ENCODE assay signal across 7 mouse cellular contexts in the genomic region with DNA sequence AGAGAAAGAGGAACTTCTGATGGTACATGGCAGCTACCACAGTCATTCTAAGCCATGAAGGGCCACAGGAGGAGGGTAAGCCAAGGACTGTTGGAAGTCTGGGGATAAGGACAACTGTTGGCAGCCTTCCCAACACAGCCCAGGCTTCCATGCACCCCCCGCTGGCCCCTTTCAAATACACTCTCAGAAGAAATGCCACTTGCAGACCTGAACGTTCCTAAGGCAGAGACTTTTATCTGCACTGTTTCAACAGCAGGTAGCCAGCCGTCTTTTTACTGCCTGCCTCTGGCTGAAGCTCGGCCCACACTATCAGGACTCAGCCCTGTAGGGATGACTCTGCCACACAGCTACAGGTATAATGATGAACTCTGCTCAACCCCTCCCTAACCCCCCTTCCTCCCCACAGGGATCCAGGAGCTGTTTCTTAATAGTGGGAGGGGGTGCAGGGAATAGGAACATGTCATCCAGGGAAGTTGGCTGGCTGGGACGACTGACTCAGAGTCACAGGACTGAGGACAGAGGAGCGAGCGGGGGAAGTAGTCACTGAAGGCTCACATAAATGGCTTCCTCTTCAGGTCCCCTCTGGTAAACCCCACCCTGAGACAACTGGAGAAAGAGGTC. TPM values are rescaled to one million over a fixed set of nuclear protein-coding genes. Genes with fewer than 3 reads are reported as not detected.
DNase-seq lines count a peak whose midpoint lies in the region; ATAC-seq and TF ChIP-seq lines count a peak whose summit lies in the region.

No protein-coding gene starts in this region.

- H3K27ac ChIP-seq in layer of hippocampus, adult 2 months: peak overlapping the region; percentile 76
- peak overlapping the region; percentile 40 for H3K27ac ChIP-seq in bone marrow, adult 2 months (ENCODE audit: control insufficient read depth, insufficient read depth, low read depth, low read length, poor library complexity)
- peak overlapping the region; percentile 80 for H3K27ac ChIP-seq in embryonic facial prominence, embryonic 14.5 days (replicated peaks; ENCODE audit: low read depth, low read length)
- H3K27ac ChIP-seq in intestine, postnatal 0 days (ENCODE audit: low read depth, low read length): peak overlapping the region; percentile 86

- DNase-seq in layer of hippocampus, adult 2 months (ENCODE audit: low spot score in 2 of 2): no peak
- DNase-seq in layer of hippocampus, postnatal 25 days (ENCODE audit: extremely low spot score in 1 of 2, low spot score in 1 of 2): no peak
- DNase-seq in embryonic facial prominence, embryonic 14.5 days (ENCODE audit: low spot score): peak; percentile 49
- DNase-seq in spleen, adult 12 weeks (ENCODE audit: low spot score): no peak

- H3K36me3 ChIP-seq in embryonic facial prominence, embryonic 14.5 days (ENCODE audit: control insufficient read depth, insufficient read depth, low read length): peaks cover 58% of the 10 kb centered on the region
- peaks cover 35% of the 10 kb centered on the region for H3K36me3 ChIP-seq in intestine, postnatal 0 days (ENCODE audit: control insufficient read depth, insufficient read depth)

- no peaks in the 10 kb centered on the region for H3K27me3 ChIP-seq in embryonic facial prominence, embryonic 14.5 days (replicated peaks; ENCODE audit: control insufficient read depth, insufficient read depth, low read length)
- H3K27me3 ChIP-seq in intestine, postnatal 0 days (replicated peaks; ENCODE audit: control insufficient read depth, insufficient read depth, low read length): no peaks in the 10 kb centered on the region

- no peak overlapping the region for H3K4me3 ChIP-seq in layer of hippocampus, adult 2 months
- H3K4me3 ChIP-seq in bone marrow, adult 2 months (replicated peaks; ENCODE audit: control insufficient read depth, low read depth, low read length): no peak overlapping the region
- H3K4me3 ChIP-seq in embryonic facial prominence, embryonic 14.5 days (ENCODE audit: low read depth, low read length): no peak overlapping the region
- H3K4me3 ChIP-seq in intestine, postnatal 0 days (ENCODE audit: low read depth, low read length): no peak overlapping the region

- no peak for TF ChIP-seq POLR2A in bone marrow, adult 2 months (IDR thresholded peaks at IDR 0.05; ENCODE audit: borderline replicate concordance, control insufficient read depth, low read depth, low read length)

- H3K4me2 ChIP-seq in embryonic facial prominence, embryonic 14.5 days (ENCODE audit: low read depth, low read length): no peak overlapping the region
- no peak overlapping the region for H3K4me2 ChIP-seq in intestine, postnatal 0 days (replicated peaks; ENCODE audit: low read depth)

- no peaks in the 10 kb centered on the region for H3K9me3 ChIP-seq in embryonic facial prominence, embryonic 14.5 days (ENCODE audit: control insufficient read depth, low read length)
- no peaks in the 10 kb centered on the region for H3K9me3 ChIP-seq in intestine, postnatal 0 days (ENCODE audit: control insufficient read depth)

- no peak for TF ChIP-seq CTCF in layer of hippocampus, adult 2 months (conservative IDR thresholded peaks at IDR 0.05)
- no peak for TF ChIP-seq CTCF in bone marrow, adult 2 months (IDR thresholded peaks at IDR 0.05; ENCODE audit: control insufficient read depth, insufficient read depth, low read length)
- no peak for TF ChIP-seq CTCF in intestine, postnatal 0 days (IDR thresholded peaks at IDR 0.05; ENCODE audit: low read depth)

- peaks cover 17% of the 10 kb centered on the region for H3K4me1 ChIP-seq in bone marrow, adult 2 months (ENCODE audit: control insufficient read depth, insufficient read depth, low read length)
- H3K4me1 ChIP-seq in embryonic facial prominence, embryonic 14.5 days (ENCODE audit: control insufficient read depth, insufficient read depth, low read length): peaks cover 49% of the 10 kb centered on the region
- peaks cover 25% of the 10 kb centered on the region for H3K4me1 ChIP-seq in intestine, postnatal 0 days (replicated peaks; ENCODE audit: control insufficient read depth, insufficient read depth, low read length)

- no peak for ATAC-seq in embryonic facial prominence, embryonic 14.5 days (ENCODE audit: low read depth)
- peak; percentile 54 for ATAC-seq in intestine, postnatal 0 days
- ATAC-seq in monocyte, adult 5-6 weeks (replicated peaks; ENCODE audit: insufficient number of reproducible peaks, low FRiP score, low TSS enrichment, poor library complexity, severe bottlenecking): peak; percentile 40

- 29% methylated on average over 7 of the region's 7 CpGs for WGBS in bone marrow, adult 2 months
- 52% methylated on average over 7 of the region's 7 CpGs for whole genome bisulfite sequencing in embryonic facial prominence, embryonic 14.5 days
- WGBS in intestine, postnatal 0 days: 21% methylated on average over 7 of the region's 7 CpGs

- no peak overlapping the region for H3K9ac ChIP-seq in embryonic facial prominence, embryonic 14.5 days (ENCODE audit: low read depth, low read length)
- peak overlapping the region; percentile 17; the same call in 1 of the 2 replicates for H3K9ac ChIP-seq in intestine, postnatal 0 days (ENCODE audit: low read depth, low read length)

RNA-seq across cellular contexts. Expression of a gene that starts 24.5 kb away (rescaled TPM):
- 100 to 1,000 TPM; 288 to 310 TPM for total RNA-seq in layer of hippocampus, adult 2 months (2021)
- total RNA-seq in layer of hippocampus, postnatal 25 days (2021): 100 to 1,000 TPM; 259 to 316 TPM
- polyA plus RNA-seq in bone marrow, adult 2 months (2011; ENCODE audit: insufficient read depth, insufficient read length, low replicate concordance, missing spikeins): 23.5 and 48.3 TPM in 2 replicates
- 137 and 145 TPM in 2 replicates for polyA plus RNA-seq in embryonic facial prominence, embryonic 14.5 days (2014; fragmentation: Nextera tagmentation; extraction: Ambion mirVana)
- polyA plus RNA-seq in intestine, postnatal 0 days (2015; fragmentation: Nextera tagmentation; extraction: Ambion mirVana): 28.9 and 33.4 TPM in 2 replicates
- 147 to 219 TPM (median 171 TPM) in 3 replicates for total RNA-seq in monocyte, adult 5-6 weeks (2017)

RNA-seq across cellular contexts. Expression of a gene that starts 46.4 kb away (rescaled TPM):
- 1 to 10 TPM; 6.4 to 6.7 TPM for total RNA-seq in layer of hippocampus, adult 2 months (2021)
- 1 to 10 TPM; 4.1 to 7.2 TPM for total RNA-seq in layer of hippocampus, postnatal 25 days (2021)
- 31.6 and 60.1 TPM in 2 replicates for polyA plus RNA-seq in bone marrow, adult 2 months (2011; ENCODE audit: insufficient read depth, insufficient read length, low replicate concordance, missing spikeins)
- polyA plus RNA-seq in embryonic facial prominence, embryonic 14.5 days (2014; fragmentation: Nextera tagmentation; extraction: Ambion mirVana): 22.9 and 23.1 TPM in 2 replicates
- polyA plus RNA-seq in intestine, postnatal 0 days (2015; fragmentation: Nextera tagmentation; extraction: Ambion mirVana): 27.1 and 29.2 TPM in 2 replicates
- total RNA-seq in monocyte, adult 5-6 weeks (2017): 171 to 211 TPM (median 204 TPM) in 3 replicates

Comparison
In these comparisons a context has a peak if more than half of its experiments do, and no peak if none do; other contexts are left out.
1. RNA of a gene that starts 46.4 kb away (total RNA-seq): 171 to 211 TPM in monocyte, adult 5-6 weeks; 4.1 to 7.2 TPM in layer of hippocampus, postnatal 25 days and 6.4 to 6.7 TPM in layer of hippocampus, adult 2 months; every median in the first group is over 10 times any median in the second.
2. Peak in every context shown above with its lines, with median percentiles within 50 percentile points of each other: H3K27ac ChIP-seq.